Mouse (Mus musculus) adipocyte (in vitro differentiated cells): ENCODE data around the gene Kif9.
A peak's percentile ranks its signal among the peaks of the same experiment; 100 is the strongest.

ENCODE experiments used
- DNase-seq: peaks from one replicate; pipeline ENCODE4 v3.0.0-alpha.2; 2016; ENCODE audit warnings: low spot score

The Kif9 gene

GRCm38 (mm10) chr9:110476124-110477091 is at the start of gene Kif9, which contains the start of gene Klhl18:
TSS of gene Kif9 (plus strand) at chr9:110476958.
TSS of gene Klhl18 (minus strand) at chr9:110476694.
- peak; percentile 95 for DNase-seq

DNA sequence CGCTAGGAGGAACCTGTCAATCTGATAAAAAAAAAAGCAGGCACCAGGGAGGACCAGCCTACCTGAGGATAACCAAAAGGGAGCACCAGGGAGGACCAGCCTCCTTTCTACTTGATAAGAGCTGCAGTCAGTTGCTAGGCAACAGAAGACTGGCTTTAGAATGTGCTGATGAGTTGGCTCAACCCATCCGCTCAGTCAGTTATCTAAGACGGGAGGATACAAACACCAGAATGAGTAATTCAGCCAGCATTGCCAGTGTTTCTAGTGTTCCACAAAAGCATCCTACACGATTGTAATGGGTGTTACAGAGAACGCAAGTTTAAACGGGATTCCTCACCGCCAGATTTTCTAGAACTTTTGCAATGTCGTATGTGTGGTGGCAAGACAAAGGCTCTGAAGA is 45.5 kb upstream of the Kif9 start:
- DNase-seq: no peak

GRCm38 (mm10) chr9:110433045-110433444 is 43.7 kb upstream of the Kif9 start:
- DNase-seq: no peak

GRCm38 (mm10) chr9:110436041-110436440 is 40.7 kb upstream of the Kif9 start:
- no peak for DNase-seq

DNA sequence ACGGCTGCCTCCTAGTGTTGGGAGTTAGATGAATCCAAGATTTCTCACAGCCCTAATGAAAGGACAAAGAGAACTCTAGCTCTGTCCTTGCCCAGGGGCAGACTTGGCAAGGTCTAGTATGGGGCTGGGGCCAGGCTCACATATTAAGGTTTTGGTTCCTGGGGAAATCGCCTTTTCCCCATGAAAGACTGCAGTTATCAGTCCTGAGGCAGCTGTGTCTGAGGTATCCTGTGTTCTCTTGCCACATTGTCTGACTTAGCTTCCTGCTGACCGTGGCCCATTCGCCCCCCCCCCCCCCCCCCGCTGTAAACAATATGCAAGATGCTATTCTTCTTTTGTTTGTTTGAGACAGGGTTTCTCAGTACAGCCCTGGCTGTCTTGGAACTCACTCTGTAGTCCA is 36.7 kb upstream of the Kif9 start:
- DNase-seq: no peak

GRCm38 (mm10) chr9:110440559-110440958 is 36.2 kb upstream of the Kif9 start:
- no peak for DNase-seq

GRCm38 (mm10) chr9:110448356-110448755 is 28.4 kb upstream of the Kif9 start:
- DNase-seq: no peak

- DNase-seq: peak; percentile 90
Observed at GRCm38 (mm10) chr9:110448857-110449617, 27.7 kb upstream of the Kif9 start.

GRCm38 (mm10) chr9:110452523-110452922 is 24.2 kb upstream of the Kif9 start:
- no peak for DNase-seq

DNA sequence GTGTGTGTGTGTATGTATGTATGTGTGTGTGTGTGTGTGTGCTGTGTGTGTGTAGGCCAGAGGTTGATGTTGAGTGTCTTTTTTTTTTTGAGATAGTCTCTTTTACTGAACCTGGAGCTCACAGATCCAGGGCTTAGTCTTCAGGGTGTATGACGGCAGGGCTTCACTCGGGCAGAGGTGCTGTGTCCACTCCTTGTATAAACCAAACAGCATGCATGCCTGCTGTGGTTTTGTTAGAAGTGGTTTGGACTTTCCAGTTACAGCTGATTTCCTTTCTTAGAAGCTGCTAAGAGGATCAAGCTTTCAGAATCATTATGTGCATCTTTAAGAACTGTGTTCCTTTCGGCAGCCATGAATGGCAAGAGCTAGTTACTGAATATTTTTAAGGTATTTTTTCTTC is 18.8 kb upstream of the Kif9 start:
- DNase-seq: no peak

GRCm38 (mm10) chr9:110459145-110459727 is 17.5 kb upstream of the Kif9 start:
- DNase-seq: peak; percentile 49

GRCm38 (mm10) chr9:110460884-110461815 is 15.6 kb upstream of the Kif9 start:
- DNase-seq: no peak

GRCm38 (mm10) chr9:110462321-110462720 is 14.4 kb upstream of the Kif9 start:
- no peak for DNase-seq

GRCm38 (mm10) chr9:110463983-110464591 is 12.7 kb upstream of the Kif9 start:
- no peak for DNase-seq

GRCm38 (mm10) chr9:110465336-110465735 is 11.4 kb upstream of the Kif9 start:
- no peak for DNase-seq

DNA sequence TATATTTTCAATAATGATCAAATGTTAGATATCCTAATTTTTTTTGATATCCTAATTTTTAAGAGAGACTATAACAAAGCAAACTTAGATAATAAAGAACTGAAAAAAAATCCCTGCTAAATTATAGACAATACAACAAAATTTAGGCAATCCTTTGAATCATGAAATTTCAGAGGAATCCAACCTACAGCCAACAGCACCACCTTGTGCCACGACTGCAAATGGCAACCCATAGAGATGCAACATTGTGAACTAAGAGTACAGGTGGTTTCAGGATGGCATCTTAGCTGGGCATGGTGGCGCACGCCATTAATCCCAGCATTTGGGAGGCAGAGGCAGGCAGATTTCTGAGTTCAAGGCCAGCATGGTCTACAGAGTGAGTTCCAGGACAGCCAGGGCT is 10.6 kb upstream of the Kif9 start:
- DNase-seq: peak; percentile 26

- no peak for DNase-seq
Observed at GRCm38 (mm10) chr9:110477951-110478350, 1.2 kb downstream of the Kif9 start.

DNA sequence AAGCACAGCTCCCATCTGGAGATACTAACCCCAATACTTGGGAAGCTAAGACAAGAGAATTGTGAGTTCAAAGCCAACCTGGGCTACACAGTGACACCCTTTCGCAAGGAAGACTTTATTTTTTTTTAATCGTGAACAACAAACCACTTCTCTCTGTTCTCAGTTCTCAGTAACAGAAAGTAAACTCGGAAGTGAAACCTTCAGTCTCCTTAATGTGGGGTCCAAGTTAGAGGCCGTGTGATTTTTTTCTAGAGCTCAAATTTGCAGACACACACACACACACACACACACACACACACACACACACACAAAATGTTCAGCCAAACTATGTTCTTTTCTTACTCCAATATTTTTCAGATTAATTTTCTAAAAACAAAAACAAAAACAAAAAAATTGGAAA is 1.9 kb downstream of the Kif9 start:
- DNase-seq: no peak

DNA sequence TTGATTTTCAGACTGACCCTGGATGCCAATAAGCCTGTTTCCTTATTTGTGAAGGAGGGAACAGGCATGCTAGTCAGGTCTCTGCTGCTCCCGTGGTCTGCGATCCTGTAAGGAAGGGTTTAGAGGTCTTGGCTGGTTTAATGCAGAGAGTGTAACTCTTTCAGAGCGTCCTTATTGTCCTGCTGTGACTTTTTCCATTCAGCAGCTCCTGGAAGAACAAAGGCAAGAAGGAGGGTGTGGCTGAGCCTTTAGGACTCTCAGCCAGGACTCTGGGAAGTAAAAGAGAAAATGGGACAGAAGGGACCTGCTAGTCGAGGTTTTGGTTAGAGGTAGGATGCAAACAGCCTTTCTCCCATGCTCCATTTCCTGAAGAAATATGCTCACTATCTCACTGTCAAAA is 12.1 kb downstream of the Kif9 start:
- no peak for DNase-seq

DNA sequence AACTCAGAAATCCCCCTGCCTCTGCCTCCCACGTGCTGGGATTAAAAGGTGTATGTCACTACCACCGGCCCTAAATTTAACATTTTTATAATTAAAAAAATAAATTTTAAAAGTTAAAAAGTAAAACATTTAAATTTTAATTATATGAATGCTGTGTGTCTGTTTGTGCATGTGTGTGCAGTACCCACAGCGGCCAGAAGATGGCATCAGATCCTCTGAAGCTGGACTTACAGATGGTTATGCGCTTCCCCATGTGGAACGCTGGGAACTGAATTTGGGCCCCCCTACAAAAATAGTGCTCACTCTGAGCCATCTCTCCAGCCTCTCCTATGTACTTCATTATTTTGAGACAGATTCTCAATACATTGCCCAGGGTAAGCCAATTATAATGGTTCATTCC is 14.2 kb downstream of the Kif9 start:
- no peak for DNase-seq

- DNase-seq: peak; percentile 25
Observed at GRCm38 (mm10) chr9:110525737-110526136, 49.0 kb downstream of the Kif9 start.
